Mouse (Mus musculus): ENCODE measurements around the gene Fndc3b.
"Not testable (repeated sequence)": the region's sequence is repeated elsewhere in the genome, so short reads cannot be mapped to it uniquely, and the experiment has no call there.

Gene Fndc3b

GRCm38 (mm10) chr3:27413566-27413965, 297.5 kb downstream of the Fndc3b start:
- DNase-seq (ENCODE audit: low spot score): no peak

- DNase-seq (ENCODE audit: low spot score): no peak
Observed at GRCm38 (mm10) chr3:27411286-27411685, 299.8 kb downstream of the Fndc3b start.

- no peak for DNase-seq (ENCODE audit: low spot score)
Observed at GRCm38 (mm10) chr3:27408564-27408963, 302.5 kb downstream of the Fndc3b start.

GRCm38 (mm10) chr3:27406440-27406839, 304.7 kb downstream of the Fndc3b start:
- no peak for DNase-seq (ENCODE audit: low spot score)

GRCm38 (mm10) chr3:27400996-27401395, 310.1 kb downstream of the Fndc3b start:
- DNase-seq (ENCODE audit: low spot score): not testable (repeated sequence)

- DNase-seq (ENCODE audit: low spot score): no peak
Observed at GRCm38 (mm10) chr3:27389923-27390322, 321.2 kb downstream of the Fndc3b start.

GRCm38 (mm10) chr3:27384836-27385235, 326.3 kb downstream of the Fndc3b start:
- DNase-seq (ENCODE audit: low spot score): no peak

GRCm38 (mm10) chr3:27377935-27378334, 333.2 kb downstream of the Fndc3b start:
- DNase-seq (ENCODE audit: low spot score): no peak

GRCm38 (mm10) chr3:27374396-27374795, 336.7 kb downstream of the Fndc3b start:
- no peak for DNase-seq (ENCODE audit: low spot score)

GRCm38 (mm10) chr3:27371725-27372650, 339.1 kb downstream of the Fndc3b start:
- DNase-seq (ENCODE audit: low spot score): no peak

GRCm38 (mm10) chr3:27371276-27371621, 339.9 kb downstream of the Fndc3b start, which contains the start of gene Ghsr:
Ghsr (plus strand) TSS chr3:27371351.
- DNase-seq (ENCODE audit: low spot score): no peak

- DNase-seq (ENCODE audit: low spot score): no peak
Observed at GRCm38 (mm10) chr3:27370582-27371275, 340.4 kb downstream of the Fndc3b start.

GRCm38 (mm10) chr3:27370125-27370524, 341.0 kb downstream of the Fndc3b start:
- no peak for DNase-seq (ENCODE audit: low spot score)

Measured in adipocyte (in vitro differentiated cells).